Mouse (Mus musculus): ENCODE measurements around the gene Plekha4. TPM values are rescaled to one million over a fixed set of nuclear protein-coding genes. Genes with fewer than 3 reads are reported as not detected.

The Plekha4 gene
- polyA plus RNA-seq, 1 experiment from 2014 or later: 7.5 TPM

DNA sequence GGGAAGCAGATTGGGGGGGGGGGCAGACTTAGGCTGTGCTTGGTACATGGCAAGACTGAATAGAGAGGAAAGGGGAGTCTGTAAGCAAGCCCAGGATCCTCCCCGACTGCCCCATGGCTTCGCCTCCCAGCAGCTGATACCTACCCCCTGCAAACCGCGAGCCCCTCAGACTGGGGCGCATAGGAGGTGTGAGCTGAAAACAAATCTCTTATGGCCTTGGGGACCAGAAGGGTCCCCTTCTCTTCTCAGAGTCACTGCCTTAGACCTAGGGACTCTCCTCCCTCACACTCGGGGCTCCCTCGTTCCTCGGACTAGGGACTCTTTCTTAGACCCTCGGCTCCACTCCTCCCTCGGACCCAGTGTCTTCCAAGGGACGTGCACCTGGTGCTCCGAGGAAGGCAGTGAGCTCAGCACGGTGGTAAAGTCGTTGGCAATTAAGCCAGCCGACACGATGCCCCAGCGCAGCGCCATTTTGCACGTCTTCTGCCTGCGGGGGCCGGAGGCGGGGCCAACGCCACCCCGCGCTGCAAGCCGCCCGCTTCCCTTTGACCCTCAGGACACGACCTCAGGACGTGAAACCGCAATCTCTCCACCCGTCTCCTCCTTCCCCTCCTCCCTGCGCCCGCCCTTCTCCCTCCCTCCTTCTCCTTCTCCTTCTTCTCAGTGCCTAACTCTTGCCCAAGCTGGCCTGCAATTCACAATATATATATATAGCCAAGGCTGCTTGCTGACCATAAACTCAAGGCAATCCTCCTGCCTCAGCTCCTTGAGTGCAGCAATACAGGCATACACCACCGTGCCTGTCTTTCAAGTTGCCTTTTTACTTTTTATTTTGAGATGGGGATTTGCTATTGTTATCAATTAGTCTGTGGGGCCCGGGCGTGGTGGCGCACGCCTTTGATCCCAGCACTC is 37.6 kb upstream of the Plekha4 start, which contains the start of gene Dhdh:
Gene Dhdh, minus strand, starts transcription at position 513 of the 912 bp plus-strand sequence.
- Histone ChIP-seq H3K4me3 (replicated peaks) (peak within 1 kb of the TSS; percentile 48), H3K4me1 (peaks cover 20% of the 10 kb centered on the region), H3K9ac (peak within 1 kb of the TSS; percentile 35), H3K4me2 (replicated peaks) (peak within 1 kb of the TSS; percentile 67), H3K36me3 (peaks cover 15% of the 10 kb centered on the region), H3K27ac (replicated peaks) (peak within 1 kb of the TSS; percentile 83), H3K9me3 (replicated peaks) (no peaks in the 10 kb centered on the region), H3K27me3 (no peaks in the 10 kb centered on the region)
- peak; percentile 67; the same call in 1 of the 2 replicates for ATAC-seq (ENCODE audit: insufficient number of reproducible peaks, low FRiP score, low TSS enrichment, low read depth)
- WGBS: 7% methylated on average over 38 of the region's 38 CpGs

- no peak overlapping the region for H3K4me2 ChIP-seq (replicated peaks)
- WGBS: 76% methylated on average over 7 of the region's 7 CpGs
Measured at GRCm38 (mm10) chr7:45489578-45489977, 36.6 kb upstream of the Plekha4 start.

DNA sequence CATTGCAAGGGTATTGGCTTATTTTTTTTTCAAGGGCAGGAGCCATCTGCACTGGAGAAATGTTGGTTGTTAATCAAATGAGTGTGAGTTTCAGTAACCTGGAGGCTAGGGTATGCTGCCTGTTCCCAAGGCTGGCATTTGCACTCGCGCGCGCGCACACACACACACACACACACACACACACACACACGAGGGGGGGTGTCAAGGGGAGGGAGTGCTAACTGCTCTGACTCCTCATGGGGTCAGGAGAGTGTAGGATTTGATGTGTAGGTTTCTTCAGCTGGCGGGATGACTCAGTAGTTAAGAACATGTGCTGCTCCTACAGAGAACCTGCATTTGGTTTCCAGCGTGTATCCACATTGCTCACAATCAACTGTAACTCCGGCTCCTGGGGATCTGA is 35.3 kb upstream of the Plekha4 start:
- H3K36me3 ChIP-seq: peaks cover 37% of the 10 kb centered on the region
- H3K4me3 ChIP-seq (replicated peaks): no peak overlapping the region
- ATAC-seq (ENCODE audit: insufficient number of reproducible peaks, low FRiP score, low TSS enrichment, low read depth): no peak
- H3K27ac ChIP-seq (replicated peaks): peak overlapping the region; percentile 31; the same call in 1 of the 2 replicates
- no peak overlapping the region for H3K9ac ChIP-seq
- H3K4me1 ChIP-seq: peaks cover 20% of the 10 kb centered on the region
- no peaks in the 10 kb centered on the region for H3K27me3 ChIP-seq
- H3K4me2 ChIP-seq (replicated peaks): 0 out of 2 replicates have a peak overlapping the region, but pooled peaks have one; percentile 24
- H3K9me3 ChIP-seq (replicated peaks): no peaks in the 10 kb centered on the region
- WGBS: 35% methylated on average over 9 of the region's 9 CpGs

More at GRCm38 (mm10) chr7:45489578-45489977, 36.6 kb upstream of the Plekha4 start:
- Histone ChIP-seq H3K27ac (replicated peaks) (no peak overlapping the region), H3K4me3 (replicated peaks) (no peak overlapping the region), H3K36me3 (peaks cover 25% of the 10 kb centered on the region), H3K27me3 (no peaks in the 10 kb centered on the region), H3K4me1 (peaks cover 20% of the 10 kb centered on the region), H3K9me3 (replicated peaks) (no peaks in the 10 kb centered on the region), H3K9ac (no peak overlapping the region)
- no peak for ATAC-seq (ENCODE audit: insufficient number of reproducible peaks, low FRiP score, low TSS enrichment, low read depth)

- H3K4me2 ChIP-seq (replicated peaks): 0 out of 2 replicates have a peak overlapping the region, but pooled peaks have one; percentile 24
- peaks cover 20% of the 10 kb centered on the region for H3K4me1 ChIP-seq
- H3K9ac ChIP-seq: no peak overlapping the region
- H3K9me3 ChIP-seq (replicated peaks): no peaks in the 10 kb centered on the region
- H3K4me3 ChIP-seq (replicated peaks): no peak overlapping the region
- H3K36me3 ChIP-seq: peaks cover 42% of the 10 kb centered on the region
- no peak for ATAC-seq (ENCODE audit: insufficient number of reproducible peaks, low FRiP score, low TSS enrichment, low read depth)
- no peaks in the 10 kb centered on the region for H3K27me3 ChIP-seq
- WGBS: 16% methylated on average over 3 of the region's 3 CpGs
- peak overlapping the region; percentile 31; the same call in 1 of the 2 replicates for H3K27ac ChIP-seq (replicated peaks)
Measured at GRCm38 (mm10) chr7:45491264-45491663, 34.9 kb upstream of the Plekha4 start.

- Histone ChIP-seq H3K9ac (no peak overlapping the region), H3K4me1 (peaks cover 18% of the 10 kb centered on the region), H3K36me3 (peaks cover 53% of the 10 kb centered on the region), H3K9me3 (replicated peaks) (no peaks in the 10 kb centered on the region), H3K4me3 (replicated peaks) (no peak overlapping the region), H3K4me2 (replicated peaks) (no peak overlapping the region), H3K27me3 (no peaks in the 10 kb centered on the region), H3K27ac (replicated peaks) (no peak overlapping the region)
- ATAC-seq (ENCODE audit: insufficient number of reproducible peaks, low FRiP score, low TSS enrichment, low read depth): no peak
- 87% methylated on average over 8 of the region's 8 CpGs for WGBS
Measured at GRCm38 (mm10) chr7:45492225-45492844, 33.8 kb upstream of the Plekha4 start.

DNA sequence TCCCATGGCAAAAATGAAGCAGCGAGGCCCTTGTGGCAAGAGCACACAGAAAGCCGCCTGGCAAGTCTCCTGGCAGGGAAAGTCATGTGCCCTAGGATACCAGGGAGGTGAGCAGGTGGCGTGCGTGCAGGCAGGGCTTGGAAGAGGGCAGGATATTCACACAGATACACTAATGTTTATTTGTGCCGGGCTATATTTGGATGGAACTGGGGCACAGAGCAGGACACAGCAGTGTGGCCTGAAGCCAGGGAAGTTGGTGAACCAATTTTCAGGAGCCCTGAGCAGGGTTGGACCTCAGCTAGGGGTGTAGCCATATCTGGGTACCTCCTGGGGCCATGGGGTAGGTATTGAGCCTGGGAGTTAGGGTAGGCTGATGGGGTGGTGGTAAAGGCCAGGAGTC is 33.2 kb upstream of the Plekha4 start:
- Histone ChIP-seq H3K9ac (no peak overlapping the region), H3K27ac (replicated peaks) (no peak overlapping the region), H3K36me3 (peaks cover 59% of the 10 kb centered on the region), H3K9me3 (replicated peaks) (no peaks in the 10 kb centered on the region), H3K4me2 (replicated peaks) (no peak overlapping the region), H3K4me1 (peaks cover 17% of the 10 kb centered on the region), H3K27me3 (no peaks in the 10 kb centered on the region), H3K4me3 (replicated peaks) (no peak overlapping the region)
- no peak for ATAC-seq (ENCODE audit: insufficient number of reproducible peaks, low FRiP score, low TSS enrichment, low read depth)
- 89% methylated on average over 5 of the region's 5 CpGs for WGBS

DNA sequence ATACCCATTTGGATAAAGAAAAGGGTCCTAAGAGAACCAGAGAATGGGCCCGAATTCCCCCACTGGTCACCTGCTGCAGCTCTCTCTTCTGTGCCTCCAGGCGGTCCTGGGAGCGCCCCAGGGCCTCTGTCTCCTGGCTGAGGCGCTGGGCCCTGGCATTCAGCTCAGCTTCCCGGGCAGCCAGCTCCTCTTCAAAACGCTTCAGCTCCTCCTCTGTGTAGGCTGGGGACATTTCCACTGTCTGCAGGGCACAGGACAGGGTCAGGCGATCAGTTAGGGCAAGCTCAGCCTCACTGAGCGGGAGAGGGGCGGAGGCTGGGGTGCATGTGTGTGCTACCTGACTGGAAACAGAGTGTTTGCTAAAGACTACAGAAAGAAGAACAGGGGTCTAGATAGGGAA is 31.6 kb upstream of the Plekha4 start:
- 85% methylated on average over 9 of the region's 9 CpGs for WGBS
- Histone ChIP-seq H3K9ac (no peak overlapping the region), H3K27me3 (no peaks in the 10 kb centered on the region), H3K27ac (replicated peaks) (no peak overlapping the region), H3K9me3 (replicated peaks) (no peaks in the 10 kb centered on the region), H3K4me2 (replicated peaks) (no peak overlapping the region), H3K4me3 (replicated peaks) (no peak overlapping the region), H3K4me1 (peaks cover 8% of the 10 kb centered on the region), H3K36me3 (peaks cover 75% of the 10 kb centered on the region)
- ATAC-seq (ENCODE audit: insufficient number of reproducible peaks, low FRiP score, low TSS enrichment, low read depth): no peak

- 95% methylated on average over 6 of the region's 6 CpGs for WGBS
Measured at GRCm38 (mm10) chr7:45498427-45498826, 27.7 kb upstream of the Plekha4 start.

GRCm38 (mm10) chr7:45507583-45507982 is 18.5 kb upstream of the Plekha4 start:
- Histone ChIP-seq H3K27ac (replicated peaks) (no peak overlapping the region), H3K4me3 (replicated peaks) (no peak overlapping the region), H3K4me2 (replicated peaks) (no peak overlapping the region), H3K4me1 (peaks cover 17% of the 10 kb centered on the region), H3K9ac (no peak overlapping the region), H3K27me3 (no peaks in the 10 kb centered on the region), H3K36me3 (peaks cover 25% of the 10 kb centered on the region), H3K9me3 (replicated peaks) (no peaks in the 10 kb centered on the region)
- no peak for ATAC-seq (ENCODE audit: insufficient number of reproducible peaks, low FRiP score, low TSS enrichment, low read depth)
- 91% methylated on average over 6 of the region's 6 CpGs for WGBS

More at GRCm38 (mm10) chr7:45498427-45498826, 27.7 kb upstream of the Plekha4 start:
- Histone ChIP-seq H3K9me3 (replicated peaks) (no peaks in the 10 kb centered on the region), H3K4me1 (no peaks in the 10 kb centered on the region), H3K36me3 (peaks cover 87% of the 10 kb centered on the region), H3K27me3 (no peaks in the 10 kb centered on the region), H3K4me2 (replicated peaks) (no peak overlapping the region), H3K27ac (replicated peaks) (no peak overlapping the region), H3K9ac (no peak overlapping the region), H3K4me3 (replicated peaks) (no peak overlapping the region)
- no peak for ATAC-seq (ENCODE audit: insufficient number of reproducible peaks, low FRiP score, low TSS enrichment, low read depth)

GRCm38 (mm10) chr7:45508561-45508960 is 17.6 kb upstream of the Plekha4 start:
- no peak overlapping the region for H3K9ac ChIP-seq
- peak overlapping the region; percentile 92; the same call in 1 of the 2 replicates for H3K4me2 ChIP-seq (replicated peaks)
- H3K27ac ChIP-seq (replicated peaks): no peak overlapping the region
- no peaks in the 10 kb centered on the region for H3K9me3 ChIP-seq (replicated peaks)
- peaks cover 17% of the 10 kb centered on the region for H3K4me1 ChIP-seq
- H3K4me3 ChIP-seq (replicated peaks): peak overlapping the region; percentile 82
- H3K27me3 ChIP-seq: no peaks in the 10 kb centered on the region
- H3K36me3 ChIP-seq: peaks cover 20% of the 10 kb centered on the region
- WGBS: 85% methylated on average over 6 of the region's 6 CpGs
- ATAC-seq (ENCODE audit: insufficient number of reproducible peaks, low FRiP score, low TSS enrichment, low read depth): no peak

- Histone ChIP-seq H3K4me2 (replicated peaks) (peak overlapping the region; percentile 92), H3K9me3 (replicated peaks) (no peaks in the 10 kb centered on the region), H3K4me1 (peaks cover 17% of the 10 kb centered on the region), H3K27me3 (no peaks in the 10 kb centered on the region), H3K9ac (peak overlapping the region; percentile 65), H3K27ac (replicated peaks) (peak overlapping the region; percentile 98; the same call in 1 of the 2 replicates), H3K36me3 (peaks cover 20% of the 10 kb centered on the region), H3K4me3 (replicated peaks) (peak overlapping the region; percentile 82)
- ATAC-seq (ENCODE audit: insufficient number of reproducible peaks, low FRiP score, low TSS enrichment, low read depth): no peak
- WGBS: 26% methylated on average over 19 of the region's 19 CpGs
Measured at GRCm38 (mm10) chr7:45509181-45509882, 16.8 kb upstream of the Plekha4 start.
